Mouse (Mus musculus) lung, embryonic 15.5 days (tissue): Measurements from ENCODE around the gene Gypa. TPM values are rescaled to one million over a fixed set of nuclear protein-coding genes. Genes with fewer than 3 reads are reported as not detected.

Experiments used
- ATAC-seq: fragments of 200-750 bp; cut with Nextera tagmentation; 2 replicates; pipeline ENCODE4 v1.8.0; 2017; ENCODE audit warnings: moderate number of reproducible peaks, borderline replicate concordance; ENCODE audit not compliant: low FRiP score, low TSS enrichment; ENCODE audit errors: extremely low read depth
- H3K27ac ChIP-seq: fragments of 300-500 bp; sonication (generic); 2 replicates; pipeline ENCODE4 v1.5.1; 2015; ENCODE audit warnings: moderate library complexity, mild to moderate bottlenecking, inconsistent platforms
- H3K27me3 ChIP-seq: fragments of 300-500 bp; sonication (generic); 2 replicates; pipeline ENCODE4 v1.6.1; 2015; ENCODE audit warnings: inconsistent platforms
- H3K36me3 ChIP-seq: fragments of 300-500 bp; sonication (generic); 2 replicates; pipeline ENCODE4 v1.6.1; 2015; ENCODE audit warnings: inconsistent platforms
- H3K4me1 ChIP-seq: fragments of 300-500 bp; sonication (generic); 2 replicates; pipeline ENCODE4 v1.6.1; 2015; ENCODE audit warnings: inconsistent platforms
- H3K4me2 ChIP-seq: fragments of 300-500 bp; sonication (generic); 2 replicates; pipeline ENCODE4 v1.6.1; 2015; ENCODE audit warnings: inconsistent platforms, mild to moderate bottlenecking, moderate library complexity
- H3K4me3 ChIP-seq: fragments of 300-500 bp; sonication (generic); 2 replicates; pipeline ENCODE4 v1.5.1; 2015; ENCODE audit warnings: mild to moderate bottlenecking, inconsistent platforms
- H3K9ac ChIP-seq: fragments of 300-500 bp; sonication (generic); 2 replicates; pipeline ENCODE4 v1.6.1; 2015; ENCODE audit warnings: inconsistent platforms
- H3K9me3 ChIP-seq: fragments of 300-500 bp; sonication (generic); 2 replicates; pipeline ENCODE4 v1.6.1; 2016; ENCODE audit warnings: inconsistent platforms
- WGBS: fragments of 180-500 bp; shearing (Covaris S2); methylation state at CpG from one replicate; pipeline ENCODE4 v1.1.7; 2015; 5-methylcytosine and 5-hydroxymethylcytosine counted together
- polyA plus RNA-seq: library from polyadenylated mRNA; unstranded; fragments of >200 nt; fragmentation: Nextera tagmentation; extraction: Ambion mirVana; gene quantifications from 2 replicates; pipeline ENCODE4 v1.2.1, GENCODE M21; 2015

Gypa gene
- polyA plus RNA-seq, 1 experiment from 2014 or later, result 8.0 TPM

DNA sequence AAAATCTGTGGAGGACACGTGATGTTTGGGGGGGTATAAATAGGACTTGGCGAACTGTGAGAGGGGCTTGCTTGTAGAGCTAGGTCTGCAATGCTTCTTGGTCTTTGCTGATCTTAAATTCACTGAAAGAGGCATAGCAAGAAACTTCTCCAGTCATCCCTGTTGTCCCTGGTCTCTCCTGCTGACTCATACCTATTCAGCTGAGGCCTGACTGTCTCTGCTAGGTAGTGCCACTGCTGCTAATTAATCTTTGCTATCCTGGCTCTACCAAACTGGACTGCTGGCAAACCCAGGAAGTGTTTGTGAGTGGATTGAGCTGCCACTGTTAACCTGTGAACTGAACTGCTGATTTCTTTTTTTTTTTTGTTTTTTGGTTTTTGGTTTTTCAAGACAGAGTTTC is 61.4 kb downstream of the Gypa start:
- no peak for ATAC-seq
- no peak overlapping the region for H3K4me3 ChIP-seq
- no peaks in the 10 kb centered on the region for H3K4me1 ChIP-seq
- 83% methylated on average over 2 of the region's 2 CpGs for WGBS
- no peak overlapping the region for H3K4me2 ChIP-seq
- H3K27ac ChIP-seq, result no peak overlapping the region
- no peaks in the 10 kb centered on the region for H3K27me3 ChIP-seq
- no peaks in the 10 kb centered on the region for H3K9me3 ChIP-seq
- no peaks in the 10 kb centered on the region for H3K36me3 ChIP-seq
- H3K9ac ChIP-seq, result no peak overlapping the region

Other genes with a start within 250 kb of the Gypa start
- 0.11 and 0.19 TPM in 2 replicates for gene Frem3, start 117.3 kb downstream of the Gypa start, polyA plus RNA-seq
- 82.0 and 85.4 TPM in 2 replicates for gene Smarca5, start 245.7 kb downstream of the Gypa start, polyA plus RNA-seq